Mouse (Mus musculus) liver, embryonic 14.5 days (tissue): ENCODE measurements at regions not wholly inside any gene's neighbourhood (a gene's known extent, or its start where the extent isn't known, plus 50 kb on each side); places are given as distances from the start of the nearest gene placed in this dataset.

Experiments
- CTCF ChIP-seq: IDR thresholded peaks from 2 replicates; pipeline ENCODE4 v1.5.1; 2016; ENCODE audit warnings: antibody characterized with exemption, low read depth, control low read depth
- EP300 ChIP-seq: IDR thresholded peaks from 2 replicates; pipeline ENCODE4 v1.6.1; 2016; ENCODE audit warnings: antibody characterized with exemption, low read depth

- TF ChIP-seq CTCF (no peak), EP300 (no peak)
These were observed 239.7 kb upstream of the Car10 start for GRCm38 (mm10) chr11:92858170-92858569.
